Mouse (Mus musculus) spleen, adult 2 months (tissue): ENCODE results near the gene Tns4.

Experiments used
- CTCF ChIP-seq: fragments of 200-500 bp; IDR thresholded peaks from 2 replicates; pipeline ENCODE4 v1.5.1; 2011; ENCODE audit warnings: mild to moderate bottlenecking, inconsistent platforms; ENCODE audit not compliant: insufficient read depth, insufficient read length, insufficient replicate concordance; ENCODE audit errors: extremely low read depth
- POLR2A ChIP-seq: fragments of 200-500 bp; IDR thresholded peaks from 2 replicates; pipeline ENCODE4 v1.6.1; 2011; ENCODE audit warnings: low read depth, low read length, inconsistent platforms

DNA sequence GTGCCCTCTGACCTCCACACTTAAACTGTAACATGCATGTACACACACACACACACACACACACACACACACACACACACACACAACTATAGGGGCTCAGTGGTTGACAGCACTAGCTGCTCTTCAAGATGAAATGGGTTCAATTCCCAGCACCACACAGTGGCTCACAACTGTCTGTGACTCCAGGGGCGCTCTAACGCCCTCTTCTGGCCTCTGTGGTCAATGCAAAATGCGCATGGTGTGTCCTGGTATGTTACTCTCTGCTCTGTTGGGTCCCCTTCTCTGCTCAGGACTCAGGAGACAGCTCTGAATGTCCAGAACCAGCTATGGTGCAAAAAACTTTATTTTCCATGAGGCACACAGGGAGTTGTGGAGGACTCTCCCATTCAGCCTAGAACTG is 23.8 kb downstream of the Tns4 start:
- TF ChIP-seq POLR2A (no peak), CTCF (no peak)
